Mouse (Mus musculus): ENCODE results near the gene Dctn5. TPM values are rescaled to one million over a fixed set of nuclear protein-coding genes. Genes with fewer than 3 reads are reported as not detected.

Gene Dctn5
- total RNA-seq (2018; cell fraction: chromatin; rRNA removed): 100 to 1,000 TPM in 12 of 26 experiments, 10 to 100 TPM in 14; 34.1 to 157 (median 89.1) TPM
- 100 to 1,000 TPM in 19 of 26 experiments, 10 to 100 TPM in 7; 65.8 to 134 (median 106) TPM for total RNA-seq (2018; cell fraction: cytosol; rRNA removed)
- 100 to 1,000 TPM in 14 of 26 experiments, 10 to 100 TPM in 12; 52.3 to 243 (median 107) TPM for total RNA-seq (2018; cell fraction: nucleus; rRNA removed)
- 105 to 133 TPM (median 112 TPM) in 3 replicates for polyA plus RNA-seq (2018)

GRCm38 (mm10) chr7:122132497-122133337 lies at the start of gene Dctn5, which contains the start of gene Palb2:
TSS of gene Dctn5 (plus strand) at chr7:122133041.
TSS of gene Palb2 (minus strand) at chr7:122132985.
- H3K27ac ChIP-seq: peak within 1 kb of the TSS; percentile 69
- peaks cover 18% of the 10 kb centered on the region for H3K36me3 ChIP-seq (ENCODE audit: inconsistent target)
- under 1% methylated on average over 54 of the region's 54 CpGs for WGBS (ENCODE audit: missing documents)
- peak within 1 kb of the TSS; percentile 79 for H3K4me3 ChIP-seq (ENCODE audit: inconsistent target)
- H3K79me2 ChIP-seq (ENCODE audit: inconsistent target): peaks cover 55% of the 10 kb centered on the region

GRCm38 (mm10) chr7:122087195-122087982 lies 45.5 kb upstream of the Dctn5 start:
- Histone ChIP-seq H3K79me2 (ENCODE audit: inconsistent target) (no peaks in the 10 kb centered on the region), H3K36me3 (ENCODE audit: inconsistent target) (peaks cover 30% of the 10 kb centered on the region), H3K27ac (peak overlapping the region; percentile 71), H3K4me3 (ENCODE audit: inconsistent target) (no peak overlapping the region)
- WGBS (ENCODE audit: missing documents): 66% methylated on average over 11 of the region's 11 CpGs

DNA sequence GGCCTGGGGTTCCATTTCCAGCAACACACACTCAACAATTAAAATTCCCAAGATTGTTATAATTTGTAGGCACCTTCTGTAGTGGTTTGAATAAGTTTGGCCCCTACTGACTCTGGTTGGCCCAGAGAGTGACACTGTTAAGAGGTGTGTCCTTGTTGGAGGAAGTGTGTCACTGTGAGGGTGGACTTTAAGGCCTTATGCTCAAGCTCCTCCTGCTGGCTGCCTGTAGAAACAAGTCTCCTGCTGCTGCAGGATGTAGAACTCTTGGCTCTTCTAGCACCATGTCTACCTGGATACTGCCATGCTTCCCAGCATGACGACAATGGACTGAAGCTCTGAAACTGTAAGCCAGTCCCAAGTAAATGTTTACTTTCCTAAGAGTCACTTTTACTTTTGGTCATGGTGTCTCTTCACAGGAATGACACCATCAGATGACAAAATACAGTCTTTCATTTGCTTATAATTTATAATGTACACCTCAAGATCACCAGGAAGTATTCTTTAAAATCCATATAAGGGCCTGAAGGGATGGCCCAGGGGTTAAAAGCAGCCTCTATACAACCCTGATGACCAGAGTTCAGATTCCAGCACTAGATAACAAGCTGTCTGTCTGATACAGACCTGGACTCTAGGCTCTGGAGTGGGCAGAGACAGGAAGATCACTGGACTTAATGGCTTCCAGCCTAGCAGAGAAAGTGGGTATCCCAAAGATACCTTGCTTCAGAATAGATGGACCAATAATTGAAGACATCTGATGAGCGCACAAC lies 38.1 kb upstream of the Dctn5 start:
- peaks cover 58% of the 10 kb centered on the region for H3K79me2 ChIP-seq (ENCODE audit: inconsistent target)
- H3K27ac ChIP-seq: no peak overlapping the region
- H3K36me3 ChIP-seq (ENCODE audit: inconsistent target): peaks cover 57% of the 10 kb centered on the region
- WGBS (ENCODE audit: missing documents): 100% methylated on average over 2 of the region's 2 CpGs
- no peak overlapping the region for H3K4me3 ChIP-seq (ENCODE audit: inconsistent target)

- no peak overlapping the region for H3K4me3 ChIP-seq (ENCODE audit: inconsistent target)
- no peak overlapping the region for H3K27ac ChIP-seq
- peaks cover 33% of the 10 kb centered on the region for H3K36me3 ChIP-seq (ENCODE audit: inconsistent target)
- H3K79me2 ChIP-seq (ENCODE audit: inconsistent target): peaks cover 76% of the 10 kb centered on the region
- 93% methylated on average over 3 of the region's 3 CpGs for WGBS (ENCODE audit: missing documents)
Measured at GRCm38 (mm10) chr7:122098009-122098408, 34.8 kb upstream of the Dctn5 start.

DNA sequence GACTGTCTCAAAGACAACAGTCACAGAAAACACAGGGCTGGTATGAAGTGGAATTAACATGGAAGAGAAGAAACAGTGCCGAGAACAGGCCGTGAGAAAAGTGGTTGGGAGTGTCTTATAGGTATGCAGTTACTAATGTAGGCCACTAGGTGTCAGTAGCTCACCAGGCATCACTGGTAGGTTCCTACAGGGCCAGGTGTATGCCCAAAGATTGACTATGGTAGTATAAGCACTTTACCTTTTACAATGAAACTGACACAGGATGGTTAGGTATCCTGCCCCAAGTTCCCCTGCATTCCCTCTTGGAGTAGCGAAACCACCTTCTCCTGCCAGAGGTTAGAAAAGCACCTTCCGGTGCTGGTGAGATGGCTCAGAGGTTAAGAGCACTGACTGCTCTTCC lies 33.6 kb upstream of the Dctn5 start:
- no peak overlapping the region for H3K27ac ChIP-seq
- peaks cover 72% of the 10 kb centered on the region for H3K79me2 ChIP-seq (ENCODE audit: inconsistent target)
- no peak overlapping the region for H3K4me3 ChIP-seq (ENCODE audit: inconsistent target)
- 55% methylated on average over 4 of the region's 4 CpGs for WGBS (ENCODE audit: missing documents)
- H3K36me3 ChIP-seq (ENCODE audit: inconsistent target): peaks cover 32% of the 10 kb centered on the region

DNA sequence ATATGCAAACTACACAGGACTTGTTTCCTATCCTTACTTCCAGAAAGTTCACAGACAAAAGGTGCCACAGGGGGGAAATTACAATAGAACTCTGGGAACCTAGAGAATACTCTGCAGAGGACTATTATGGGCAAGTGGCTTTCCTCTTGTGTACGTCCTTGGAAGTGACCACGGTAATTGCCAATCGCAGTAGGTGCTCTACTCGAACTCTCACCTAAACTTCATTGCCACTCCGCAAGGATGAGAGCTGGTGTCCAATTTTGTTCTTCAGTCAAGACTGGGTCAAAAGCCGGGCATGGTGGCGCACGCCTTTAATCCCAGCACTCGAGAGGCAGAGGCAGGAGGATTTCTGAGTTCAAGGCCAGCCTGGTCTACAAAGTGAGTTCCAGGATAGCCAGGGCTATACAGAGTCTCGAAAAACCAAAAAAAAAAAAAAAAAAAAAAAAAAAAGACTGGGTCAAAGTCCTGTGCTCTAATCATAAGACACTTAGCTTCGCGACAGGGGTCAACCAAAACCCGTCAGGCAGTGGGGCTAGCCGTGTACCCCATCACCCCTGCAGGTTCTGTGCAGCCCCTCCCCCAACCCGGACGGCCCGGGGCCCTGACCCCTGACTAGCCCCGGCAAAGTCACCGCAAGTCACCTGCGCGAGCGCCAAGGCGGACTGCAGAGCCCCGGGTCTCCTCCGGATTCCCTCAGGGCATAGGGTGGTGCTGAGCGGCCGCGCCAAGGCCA lies 31.7 kb upstream of the Dctn5 start:
- Histone ChIP-seq H3K4me3 (ENCODE audit: inconsistent target) (peak overlapping the region; percentile 73), H3K36me3 (ENCODE audit: inconsistent target) (peaks cover 14% of the 10 kb centered on the region), H3K79me2 (ENCODE audit: inconsistent target) (peaks cover 53% of the 10 kb centered on the region), H3K27ac (peak overlapping the region; percentile 33; the same call in 1 of the 2 replicates)
- WGBS (ENCODE audit: missing documents): 11% methylated on average over 22 of the region's 28 CpGs

- 1% methylated on average over 27 of the region's 43 CpGs for WGBS (ENCODE audit: missing documents)
- H3K27ac ChIP-seq: peak within 1 kb of the TSS; percentile 33; the same call in 1 of the 2 replicates
Measured at GRCm38 (mm10) chr7:122101747-122102244, 31.0 kb upstream of the Dctn5 start, which contains the start of gene Ndufab1. TSS of gene Ndufab1 (minus strand) at chr7:122101886.

DNA sequence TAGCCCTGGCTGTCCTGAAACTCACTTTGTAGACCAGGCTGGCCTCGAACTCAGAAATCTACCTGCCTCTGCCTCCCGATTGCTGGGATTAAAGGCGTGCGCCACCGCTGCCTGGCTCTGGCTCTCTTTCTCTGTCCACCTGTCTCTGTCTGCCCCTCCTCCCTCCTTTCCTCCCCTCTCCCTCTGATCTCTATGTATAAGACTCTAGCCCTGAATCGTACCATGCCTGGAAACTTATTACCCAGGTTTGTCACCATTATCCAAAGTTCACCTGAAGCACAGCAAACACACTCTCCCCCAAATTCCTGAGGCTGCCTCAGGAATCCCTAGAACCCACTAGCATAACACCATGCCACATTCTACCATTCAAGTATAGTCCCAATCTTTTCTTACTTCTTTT lies 24.6 kb upstream of the Dctn5 start:
- no peak overlapping the region for H3K4me3 ChIP-seq (ENCODE audit: inconsistent target)
- H3K36me3 ChIP-seq (ENCODE audit: inconsistent target): peaks cover 25% of the 10 kb centered on the region
- H3K27ac ChIP-seq: no peak overlapping the region
- no peaks in the 10 kb centered on the region for H3K79me2 ChIP-seq (ENCODE audit: inconsistent target)
- WGBS (ENCODE audit: missing documents): 92% methylated on average over 5 of the region's 6 CpGs

More at GRCm38 (mm10) chr7:122101747-122102244, 31.0 kb upstream of the Dctn5 start, which contains the start of gene Ndufab1:
- Histone ChIP-seq H3K79me2 (ENCODE audit: inconsistent target) (peaks cover 47% of the 10 kb centered on the region), H3K36me3 (ENCODE audit: inconsistent target) (peaks cover 14% of the 10 kb centered on the region; the same call in 1 of the 2 replicates), H3K4me3 (ENCODE audit: inconsistent target) (peak within 1 kb of the TSS; percentile 73)

DNA sequence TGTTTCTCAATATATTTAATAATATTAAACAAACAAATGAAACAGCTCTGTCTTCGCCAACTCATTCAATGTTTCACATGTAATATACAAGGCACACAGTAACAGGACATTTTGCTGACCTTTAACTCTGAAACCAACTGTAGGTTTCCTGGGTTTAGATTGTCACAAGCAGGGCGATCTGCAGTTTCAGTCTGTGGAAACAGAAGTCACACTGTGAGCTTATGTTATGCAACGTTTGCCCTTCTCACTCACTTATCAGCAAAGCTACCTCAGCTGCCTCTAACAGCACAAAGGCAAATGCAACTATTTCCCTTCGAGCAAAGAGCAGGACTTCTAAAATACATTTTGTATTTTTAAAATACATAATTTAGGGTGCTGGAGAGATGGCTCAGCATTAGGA lies 9.3 kb upstream of the Dctn5 start:
- no peak overlapping the region for H3K4me3 ChIP-seq (ENCODE audit: inconsistent target)
- whole genome bisulfite sequencing (ENCODE audit: missing documents): 87% methylated on average over 4 of the region's 4 CpGs
- H3K27ac ChIP-seq: no peak overlapping the region
- H3K36me3 ChIP-seq (ENCODE audit: inconsistent target): peaks cover 46% of the 10 kb centered on the region; the same call in 1 of the 2 replicates
- no peaks in the 10 kb centered on the region for H3K79me2 ChIP-seq (ENCODE audit: inconsistent target)

DNA sequence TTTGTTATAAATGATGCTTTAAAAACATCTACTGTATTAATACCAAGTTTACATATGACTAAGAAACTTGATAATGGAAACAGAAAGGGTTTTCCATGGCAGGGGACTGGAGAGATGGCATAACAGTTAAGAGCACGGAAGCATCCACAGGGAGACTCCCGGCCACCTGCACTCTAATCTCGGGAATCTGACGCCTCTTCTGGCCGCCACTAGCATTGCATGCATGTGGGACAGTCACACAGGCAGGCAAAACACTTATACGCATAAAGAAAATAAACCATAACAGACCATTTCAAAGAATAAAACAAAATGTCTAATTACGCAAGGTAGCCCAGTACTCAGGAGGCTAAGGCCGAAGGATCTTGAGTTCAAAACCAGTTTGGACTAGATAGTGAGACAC lies 7.2 kb upstream of the Dctn5 start:
- Histone ChIP-seq H3K36me3 (ENCODE audit: inconsistent target) (peaks cover 39% of the 10 kb centered on the region; the same call in 1 of the 2 replicates), H3K79me2 (ENCODE audit: inconsistent target) (peaks cover 11% of the 10 kb centered on the region)
- WGBS (ENCODE audit: missing documents): 95% methylated on average over 8 of the region's 8 CpGs

GRCm38 (mm10) chr7:122126946-122127345 lies 5.9 kb upstream of the Dctn5 start:
- Histone ChIP-seq H3K79me2 (ENCODE audit: inconsistent target) (peaks cover 24% of the 10 kb centered on the region), H3K27ac (no peak overlapping the region), H3K4me3 (ENCODE audit: inconsistent target) (no peak overlapping the region), H3K36me3 (ENCODE audit: inconsistent target) (peaks cover 37% of the 10 kb centered on the region; the same call in 1 of the 2 replicates)
- WGBS (ENCODE audit: missing documents): 94% methylated on average over 11 of the region's 11 CpGs

More for the DNA sequence above, 7.2 kb upstream of the Dctn5 start:
- no peak overlapping the region for H3K27ac ChIP-seq
- no peak overlapping the region for H3K4me3 ChIP-seq (ENCODE audit: inconsistent target)

DNA sequence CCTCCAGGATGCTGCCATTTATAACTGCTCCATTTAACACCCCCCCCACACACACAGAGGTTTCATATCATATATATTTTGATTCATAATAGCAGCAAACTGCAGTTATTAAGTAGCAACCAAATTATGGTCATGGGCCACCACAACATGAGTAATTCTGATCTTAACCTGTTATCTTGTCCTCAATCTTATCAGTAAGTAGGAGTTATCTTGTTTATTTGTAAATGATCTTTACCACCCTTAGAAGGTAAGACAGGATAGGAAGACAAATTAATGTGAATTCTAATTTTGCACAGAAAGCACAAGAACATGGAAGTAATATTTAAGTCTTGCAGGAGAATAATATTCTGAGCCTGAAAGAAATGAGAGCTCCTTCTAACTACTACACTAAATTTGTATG lies 1.0 kb upstream of the Dctn5 start:
- no peak overlapping the region for H3K27ac ChIP-seq
- peaks cover 55% of the 10 kb centered on the region for H3K79me2 ChIP-seq (ENCODE audit: inconsistent target)
- H3K4me3 ChIP-seq (ENCODE audit: inconsistent target): peak overlapping the region; percentile 79
- H3K36me3 ChIP-seq (ENCODE audit: inconsistent target): peaks cover 26% of the 10 kb centered on the region

GRCm38 (mm10) chr7:122133338-122133625 lies 441 bp downstream of the Dctn5 start:
- Histone ChIP-seq H3K4me3 (ENCODE audit: inconsistent target) (peak overlapping the region; percentile 79), H3K27ac (peak overlapping the region; percentile 69), H3K36me3 (ENCODE audit: inconsistent target) (peaks cover 13% of the 10 kb centered on the region), H3K79me2 (ENCODE audit: inconsistent target) (peaks cover 55% of the 10 kb centered on the region)
- whole genome bisulfite sequencing (ENCODE audit: missing documents): 14% methylated on average over 8 of the region's 8 CpGs

Data from macrophage (primary cell).